Comparison of ENCODE assay signal across 23 mouse cellular contexts in the genomic region with DNA sequence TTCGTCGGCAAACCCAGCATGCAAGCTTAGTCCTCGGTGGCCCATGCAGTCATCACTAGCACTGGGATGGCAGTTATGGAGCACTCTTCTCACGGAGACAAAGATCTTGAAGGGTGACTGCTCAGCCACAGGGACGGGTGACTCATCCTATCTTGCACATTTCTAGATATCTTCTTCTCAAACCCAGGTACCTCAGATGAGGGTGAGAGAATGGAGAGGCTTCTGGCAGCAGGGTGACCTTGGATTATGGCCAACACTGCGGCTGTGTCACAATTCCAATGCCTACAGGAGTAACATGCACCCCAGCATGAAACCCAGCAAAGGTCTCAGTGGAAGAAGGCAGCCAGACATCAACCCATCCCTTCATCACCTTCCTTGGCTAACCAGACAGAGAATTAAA.
DNase-seq lines count a peak whose midpoint lies in the region; ATAC-seq and TF ChIP-seq lines count a peak whose summit lies in the region.
"Had no signal": no experiment of that assay in that cellular context is flagged by ENCODE, and none has a peak within 500 bp of the region (broad histone marks: within the 10 kb centered on the region; RNA-seq: fewer than 3 reads in every experiment).

No protein-coding gene starts in this region.

- TF ChIP-seq EP300 in liver, postnatal 0 days (IDR thresholded peaks at IDR 0.05; ENCODE audit: low read depth): no peak

- H3K9ac ChIP-seq in liver, postnatal 0 days (replicated peaks): no peak overlapping the region
- H3K9ac ChIP-seq in liver, embryonic 11.5 days (ENCODE audit: low read depth, low read length): no peak overlapping the region
- no peak overlapping the region for H3K9ac ChIP-seq in neural tube, embryonic 15.5 days (replicated peaks)
- H3K9ac ChIP-seq: embryonic facial prominence, embryonic 13.5 days; hindbrain, embryonic 12.5 days; limb, embryonic 15.5 days; lung, embryonic 14.5 days had no signal

- peak overlapping the region; percentile 34; the same call in 1 of the 2 replicates for H3K27ac ChIP-seq in liver, postnatal 0 days (ENCODE audit: low read depth)
- H3K27ac ChIP-seq in liver, embryonic 11.5 days (ENCODE audit: low read depth, low read length): no peak overlapping the region
- no peak overlapping the region for H3K27ac ChIP-seq in neural tube, embryonic 15.5 days (replicated peaks)
- H3K27ac ChIP-seq: embryonic facial prominence, embryonic 13.5 days; hindbrain, embryonic 12.5 days; layer of hippocampus, adult 2 months; limb, embryonic 15.5 days had no signal

- peaks cover 14% of the 10 kb centered on the region for H3K4me1 ChIP-seq in liver, postnatal 0 days (ENCODE audit: insufficient read depth)
- no peaks in the 10 kb centered on the region for H3K4me1 ChIP-seq in liver, embryonic 11.5 days (replicated peaks; ENCODE audit: control insufficient read depth, insufficient read depth, low read length)
- H3K4me1 ChIP-seq in neural tube, embryonic 15.5 days: peaks cover 4% of the 10 kb centered on the region; the same call in 1 of the 2 replicates
- H3K4me1 ChIP-seq: embryonic facial prominence, embryonic 13.5 days; limb, embryonic 15.5 days had no signal

- no peak overlapping the region for H3K4me3 ChIP-seq in liver, postnatal 0 days (ENCODE audit: low read depth, low read length)
- H3K4me3 ChIP-seq in liver, embryonic 11.5 days (ENCODE audit: low read depth, low read length): no peak overlapping the region
- no peak overlapping the region for H3K4me3 ChIP-seq in neural tube, embryonic 15.5 days (replicated peaks)
- H3K4me3 ChIP-seq: embryonic facial prominence, embryonic 13.5 days; hindbrain, embryonic 12.5 days; layer of hippocampus, adult 2 months; limb, embryonic 15.5 days had no signal

- no peaks in the 10 kb centered on the region for H3K9me3 ChIP-seq in liver, postnatal 0 days (ENCODE audit: low read length)
- H3K9me3 ChIP-seq in liver, embryonic 11.5 days (ENCODE audit: control insufficient read depth, low read length): no peaks in the 10 kb centered on the region
- no peaks in the 10 kb centered on the region for H3K9me3 ChIP-seq in neural tube, embryonic 15.5 days (replicated peaks)
- H3K9me3 ChIP-seq: embryonic facial prominence, embryonic 13.5 days; G1E; hindbrain, embryonic 12.5 days; limb, embryonic 15.5 days had no signal

- no peak for ATAC-seq in liver, postnatal 0 days
- no peak for ATAC-seq in liver, embryonic 11.5 days (replicated peaks; ENCODE audit: low FRiP score)
- no peak for ATAC-seq in neural tube, embryonic 15.5 days (ENCODE audit: low FRiP score)
- ATAC-seq: forebrain, embryonic 14.5 days; inflammation-experienced regulatory T-cells, adult 6 months; midbrain, embryonic 16.5 days had no signal

- H3K4me2 ChIP-seq in liver, postnatal 0 days (ENCODE audit: low read depth, low read length): no peak overlapping the region
- no peak overlapping the region for H3K4me2 ChIP-seq in liver, embryonic 11.5 days
- H3K4me2 ChIP-seq in neural tube, embryonic 15.5 days: no peak overlapping the region
- H3K4me2 ChIP-seq: embryonic facial prominence, embryonic 13.5 days; hindbrain, embryonic 12.5 days; limb, embryonic 15.5 days; lung, embryonic 14.5 days had no signal

- 63% methylated on average over 6 of the region's 6 CpGs for WGBS in liver, postnatal 0 days (ENCODE audit: insufficient replicate concordance)
- 85% methylated on average over 6 of the region's 6 CpGs for WGBS in liver, embryonic 11.5 days
- 89% methylated on average over 6 of the region's 6 CpGs for WGBS in neural tube, embryonic 15.5 days

- peak; percentile 57 for DNase-seq in liver, postnatal 0 days
- no peak for DNase-seq in liver, embryonic 11.5 days (ENCODE audit: low spot score)
- DNase-seq in adrenal gland, adult (ENCODE audit: inconsistent age in 2 of 2, low spot score in 1 of 2): peak; percentile 85 to 92
- peak; percentile 84 for DNase-seq in adrenal gland, postnatal 14 days
- DNase-seq in cerebellum, postnatal 36 days: peak; percentile 28 to 33
- DNase-seq in thymus, postnatal 10 days (ENCODE audit: low spot score in 2 of 2): no peak
- DNase-seq: gastrocnemius, postnatal 36 days; kidney, adult 2 months; kidney, postnatal 14 days; layer of hippocampus, postnatal 36 days; lung, embryonic 14.5 days; lung, postnatal 4 days; right cerebral cortex, adult 18-20 months; thymus, postnatal 14 days had no signal

- TF ChIP-seq CTCF in liver, postnatal 0 days (IDR thresholded peaks at IDR 0.05; ENCODE audit: low read depth): no peak

- no peaks in the 10 kb centered on the region for H3K36me3 ChIP-seq in liver, postnatal 0 days (replicated peaks; ENCODE audit: insufficient read depth, low read length)
- no peaks in the 10 kb centered on the region for H3K36me3 ChIP-seq in liver, embryonic 11.5 days (ENCODE audit: control insufficient read depth, insufficient read depth, low read length)
- H3K36me3 ChIP-seq in neural tube, embryonic 15.5 days: no peaks in the 10 kb centered on the region
- H3K36me3 ChIP-seq: embryonic facial prominence, embryonic 13.5 days had no signal

- no peaks in the 10 kb centered on the region for H3K27me3 ChIP-seq in liver, postnatal 0 days (ENCODE audit: insufficient read depth, low read length)
- no peaks in the 10 kb centered on the region for H3K27me3 ChIP-seq in liver, embryonic 11.5 days (replicated peaks; ENCODE audit: control insufficient read depth, insufficient read depth, low read length)
- no peaks in the 10 kb centered on the region for H3K27me3 ChIP-seq in neural tube, embryonic 15.5 days (replicated peaks)
- H3K27me3 ChIP-seq: embryonic facial prominence, embryonic 13.5 days; hindbrain, embryonic 12.5 days; limb, embryonic 15.5 days had no signal

Comparison
In these comparisons a context has a peak if more than half of its experiments do, and no peak if none do; other contexts are left out.
1. DNase-seq: peak in liver, postnatal 0 days (single experiment), adrenal gland, adult (2 of 2), adrenal gland, postnatal 14 days (single experiment) and cerebellum, postnatal 36 days (2 of 2); none in liver, embryonic 11.5 days (single experiment) and thymus, postnatal 10 days (0 of 2).